ENCODE assay signal across 28 mouse cellular contexts in the genomic region with DNA sequence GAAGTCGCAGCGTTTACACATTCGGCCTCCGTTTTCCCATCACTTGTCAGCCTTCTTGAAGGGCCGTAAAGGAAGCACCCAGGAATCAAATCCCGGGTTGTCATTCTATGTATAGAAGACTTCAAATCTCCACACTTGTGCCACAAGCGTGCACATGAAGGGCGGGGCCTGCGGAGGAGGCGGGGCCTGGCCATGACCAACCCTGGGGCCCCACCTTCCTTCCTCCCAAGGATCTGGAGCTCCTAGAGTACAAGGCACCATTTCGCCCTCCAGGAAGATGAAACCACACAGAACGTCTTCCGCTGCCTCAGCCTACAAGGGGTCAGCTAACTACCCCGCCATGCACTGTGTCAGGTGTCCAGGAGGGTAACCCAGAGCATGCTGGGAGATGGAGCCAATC. TPM values are rescaled to one million over a fixed set of nuclear protein-coding genes. Genes with fewer than 3 reads are reported as not detected.
DNase-seq lines count a peak whose midpoint lies in the region; ATAC-seq lines count a peak whose summit lies in the region.
"Had no signal": no experiment of that assay in that cellular context is flagged by ENCODE, and none has a peak within 500 bp of the region (broad histone marks: within the 10 kb centered on the region; RNA-seq: fewer than 3 reads in every experiment).

No protein-coding gene starts in this region.

- H3K9me3 ChIP-seq in liver, embryonic 11.5 days (ENCODE audit: control insufficient read depth, low read length), result no peaks in the 10 kb centered on the region
- H3K9me3 ChIP-seq in midbrain, embryonic 11.5 days (ENCODE audit: control insufficient read depth, low read length), result no peaks in the 10 kb centered on the region
- H3K9me3 ChIP-seq: embryonic facial prominence, embryonic 12.5 days; heart, embryonic 13.5 days; limb, embryonic 13.5 days; lung, embryonic 15.5 days; midbrain, embryonic 15.5 days had no signal

- H3K4me1 ChIP-seq in liver, embryonic 11.5 days (replicated peaks; ENCODE audit: control insufficient read depth, insufficient read depth, low read length), result peaks cover 30% of the 10 kb centered on the region
- peaks cover 2% of the 10 kb centered on the region for H3K4me1 ChIP-seq in midbrain, embryonic 11.5 days (ENCODE audit: control insufficient read depth, insufficient read depth, low read length)

- ATAC-seq in liver, embryonic 11.5 days (replicated peaks; ENCODE audit: low FRiP score), result no peak
- peak; percentile 9 for ATAC-seq in megakaryocyte progenitor cell, adult 5-6 weeks (replicated peaks; ENCODE audit: poor library complexity)
- ATAC-seq in midbrain, embryonic 11.5 days (ENCODE audit: low FRiP score), result no peak
- ATAC-seq: CD4-positive, CD25-positive, alpha-beta regulatory T cell, adult 4 months; midbrain, embryonic 15.5 days had no signal

- H3K36me3 ChIP-seq in liver, embryonic 11.5 days (ENCODE audit: control insufficient read depth, insufficient read depth, low read length), result peaks cover 19% of the 10 kb centered on the region
- no peaks in the 10 kb centered on the region for H3K36me3 ChIP-seq in midbrain, embryonic 11.5 days (ENCODE audit: control insufficient read depth, insufficient read depth, low read length)
- H3K36me3 ChIP-seq: midbrain, embryonic 15.5 days had no signal

- H3K4me3 ChIP-seq in liver, embryonic 11.5 days (ENCODE audit: low read depth, low read length), result no peak overlapping the region; the same call in 1 of the 2 replicates
- H3K4me3 ChIP-seq in midbrain, embryonic 11.5 days (ENCODE audit: low read depth, low read length), result no peak overlapping the region
- H3K4me3 ChIP-seq: embryonic facial prominence, embryonic 12.5 days; heart, embryonic 13.5 days; limb, embryonic 13.5 days; lung, embryonic 15.5 days; midbrain, embryonic 15.5 days; myocyte had no signal

- peak overlapping the region; percentile 44 for H3K4me2 ChIP-seq in liver, embryonic 11.5 days
- no peak overlapping the region for H3K4me2 ChIP-seq in midbrain, embryonic 11.5 days
- H3K4me2 ChIP-seq: embryonic facial prominence, embryonic 12.5 days; heart, embryonic 13.5 days; hindbrain, embryonic 14.5 days; limb, embryonic 13.5 days; lung, embryonic 15.5 days; midbrain, embryonic 15.5 days had no signal

- H3K9ac ChIP-seq in liver, embryonic 11.5 days (ENCODE audit: low read depth, low read length), result no peak overlapping the region
- H3K9ac ChIP-seq in midbrain, embryonic 11.5 days (ENCODE audit: low read length), result no peak overlapping the region
- H3K9ac ChIP-seq: embryonic facial prominence, embryonic 12.5 days; heart, embryonic 13.5 days; hindbrain, embryonic 14.5 days; limb, embryonic 13.5 days; lung, embryonic 15.5 days; midbrain, embryonic 15.5 days had no signal

- 59% methylated on average over 14 of the region's 14 CpGs for WGBS in liver, embryonic 11.5 days
- 72% methylated on average over 14 of the region's 14 CpGs for WGBS in midbrain, embryonic 11.5 days

- H3K27ac ChIP-seq in liver, embryonic 11.5 days (ENCODE audit: low read depth, low read length), result no peak overlapping the region
- no peak overlapping the region for H3K27ac ChIP-seq in midbrain, embryonic 11.5 days (ENCODE audit: low read depth, low read length)
- H3K27ac ChIP-seq: embryonic facial prominence, embryonic 12.5 days; heart, embryonic 13.5 days; hindbrain, embryonic 14.5 days; limb, embryonic 13.5 days; lung, embryonic 15.5 days; macrophage; midbrain, embryonic 15.5 days had no signal

- DNase-seq in kidney, postnatal 10 days, result peak; percentile 8
- no peak for DNase-seq in kidney, postnatal 36 days
- DNase-seq in R1 (ENCODE audit: low read depth, low spot score), result peak; percentile 71
- no peak for DNase-seq in liver, embryonic 11.5 days (ENCODE audit: low spot score)
- no peak for DNase-seq in kidney, postnatal 4 days
- DNase-seq in midbrain, embryonic 11.5 days (ENCODE audit: low spot score, missing footprints), result no peak
- DNase-seq: adrenal gland, adult 2 months; cerebellum, adult 8-10 months; gastrocnemius, postnatal 10 days; heart, adult 11 months; kidney, adult 8-10 months; kidney, postnatal 25 days; layer of hippocampus, adult 9-11 months; thymus, adult 18-20 months had no signal

- no peaks in the 10 kb centered on the region for H3K27me3 ChIP-seq in liver, embryonic 11.5 days (replicated peaks; ENCODE audit: control insufficient read depth, insufficient read depth, low read length)
- peaks cover 12% of the 10 kb centered on the region for H3K27me3 ChIP-seq in midbrain, embryonic 11.5 days (ENCODE audit: control insufficient read depth, insufficient read depth, low read length)
- H3K27me3 ChIP-seq: embryonic facial prominence, embryonic 12.5 days; heart, embryonic 13.5 days; limb, embryonic 13.5 days; lung, embryonic 15.5 days had no signal

RNA-seq across cellular contexts. Expression of gene Slc12a4, which starts 4.8 kb away (rescaled TPM):
- 25.6 and 25.8 TPM in 2 replicates for polyA plus RNA-seq in liver, embryonic 11.5 days (2014; fragmentation: Nextera tagmentation; extraction: Ambion mirVana)
- total RNA-seq in megakaryocyte progenitor cell, adult 5-6 weeks (2015), result 2.0 and 3.5 TPM in 2 replicates
- total RNA-seq in megakaryocyte progenitor cell, adult 5-6 weeks (2017), result 7.7 and 8.4 TPM in 2 replicates
- 7.2 and 7.8 TPM in 2 replicates for polyA plus RNA-seq in midbrain, embryonic 11.5 days (2014; fragmentation: Nextera tagmentation; extraction: Ambion mirVana)

RNA-seq across cellular contexts. Expression of gene Lcat, which starts 17.9 kb away (rescaled TPM):
- 32.1 and 32.7 TPM in 2 replicates for polyA plus RNA-seq in liver, embryonic 11.5 days (2014; fragmentation: Nextera tagmentation; extraction: Ambion mirVana)
- total RNA-seq in megakaryocyte progenitor cell, adult 5-6 weeks (2015), result 0.83 TPM in 1 of 2 replicates, not detected in the other
- total RNA-seq in megakaryocyte progenitor cell, adult 5-6 weeks (2017), result 0.12 TPM in 1 of 2 replicates, not detected in the other
- 0.23 and 0.28 TPM in 2 replicates for polyA plus RNA-seq in midbrain, embryonic 11.5 days (2014; fragmentation: Nextera tagmentation; extraction: Ambion mirVana)

RNA-seq across cellular contexts. Expression of gene Dpep3, which starts 18.1 kb away (rescaled TPM):
- not detected in 2 replicates for polyA plus RNA-seq in liver, embryonic 11.5 days (2014; fragmentation: Nextera tagmentation; extraction: Ambion mirVana)
- total RNA-seq in megakaryocyte progenitor cell, adult 5-6 weeks (2015), result not detected in 2 replicates
- not detected in 2 replicates for total RNA-seq in megakaryocyte progenitor cell, adult 5-6 weeks (2017)
- not detected in 2 replicates for polyA plus RNA-seq in midbrain, embryonic 11.5 days (2014; fragmentation: Nextera tagmentation; extraction: Ambion mirVana)
- total RNA-seq: adrenal gland, adult 2 months; gastrocnemius, postnatal 10 days; heart, postnatal 25 days; left cerebral cortex, postnatal 14 days had no signal
- polyA plus RNA-seq: CD4-positive, CD25-positive, alpha-beta regulatory T cell, adult 4 months; embryonic facial prominence, embryonic 12.5 days; heart, embryonic 13.5 days; hindbrain, embryonic 14.5 days; intestine, embryonic 14.5 days; limb, embryonic 13.5 days; lung, embryonic 15.5 days; midbrain, embryonic 15.5 days; myocyte; neural tube, embryonic 14.5 days had no signal

RNA-seq across cellular contexts. Expression of gene Psmb10, which starts 22.9 kb away (rescaled TPM):
- 142 and 160 TPM in 2 replicates for polyA plus RNA-seq in liver, embryonic 11.5 days (2014; fragmentation: Nextera tagmentation; extraction: Ambion mirVana)
- total RNA-seq in megakaryocyte progenitor cell, adult 5-6 weeks (2015), result 127 and 155 TPM in 2 replicates
- total RNA-seq in megakaryocyte progenitor cell, adult 5-6 weeks (2017), result 58.8 and 66.5 TPM in 2 replicates
- polyA plus RNA-seq in midbrain, embryonic 11.5 days (2014; fragmentation: Nextera tagmentation; extraction: Ambion mirVana), result 22.5 and 26.9 TPM in 2 replicates

RNA-seq across cellular contexts. Expression of gene Ctrl, which starts 27.4 kb away (rescaled TPM):
- 1.9 and 3.0 TPM in 2 replicates for polyA plus RNA-seq in liver, embryonic 11.5 days (2014; fragmentation: Nextera tagmentation; extraction: Ambion mirVana)
- 0.22 and 3.2 TPM in 2 replicates for total RNA-seq in megakaryocyte progenitor cell, adult 5-6 weeks (2015)
- 2.2 TPM in 1 of 2 replicates, not detected in the other for total RNA-seq in megakaryocyte progenitor cell, adult 5-6 weeks (2017)
- polyA plus RNA-seq in midbrain, embryonic 11.5 days (2014; fragmentation: Nextera tagmentation; extraction: Ambion mirVana), result 0.61 and 1.9 TPM in 2 replicates
- polyA plus RNA-seq: macrophage had no signal

Comparison
In these comparisons a context has a peak if more than half of its experiments do, and no peak if none do; other contexts are left out.
1. DNase-seq: peak in kidney, postnatal 10 days (single experiment) and R1 (single experiment); none in kidney, postnatal 36 days (0 of 2), liver, embryonic 11.5 days (single experiment), kidney, postnatal 4 days (0 of 2) and midbrain, embryonic 11.5 days (single experiment).
2. RNA of gene Lcat, which starts 17.9 kb away (polyA plus RNA-seq): 32.1 to 32.7 TPM in liver, embryonic 11.5 days; 0.23 to 0.28 TPM in midbrain, embryonic 11.5 days; every median in the first group is over 10 times any median in the second.